Mouse (Mus musculus) neural tube, embryonic 11.5 days (tissue): ENCODE results near the gene Eid2. TPM values are rescaled to one million over a fixed set of nuclear protein-coding genes. Genes with fewer than 3 reads are reported as not detected.

Experiments
- ATAC-seq: fragments of 200-750 bp; cut with Nextera tagmentation; 2 replicates; pipeline ENCODE4 v1.8.0; 2017; ENCODE audit warnings: moderate number of reproducible peaks, mild to moderate bottlenecking, moderate TSS enrichment, moderate library complexity; ENCODE audit not compliant: insufficient read depth, low FRiP score, low TSS enrichment
- DNase-seq: peaks from one replicate; pipeline ENCODE4 v3.0.0-alpha.2; 2015; ENCODE audit warnings: low spot score
- H3K27ac ChIP-seq: fragments of 300-500 bp; sonication (generic); 2 replicates; pipeline ENCODE4 v1.5.1; 2014; ENCODE audit warnings: low read depth, mild to moderate bottlenecking, low read length
- H3K27me3 ChIP-seq: fragments of 300-500 bp; sonication (generic); 2 replicates; pipeline ENCODE4 v1.6.1; 2014; ENCODE audit warnings: mild to moderate bottlenecking, low read length, mixed read lengths; ENCODE audit not compliant: control insufficient read depth, insufficient read depth
- H3K36me3 ChIP-seq: fragments of 300-500 bp; sonication (generic); 2 replicates; pipeline ENCODE4 v1.6.1; 2014; ENCODE audit warnings: mild to moderate bottlenecking, low read length, moderate library complexity, mixed read lengths; ENCODE audit not compliant: control insufficient read depth, insufficient read depth
- H3K4me1 ChIP-seq: fragments of 300-500 bp; sonication (generic); 2 replicates; pipeline ENCODE4 v1.6.1; 2014; ENCODE audit warnings: low read length, mixed read lengths; ENCODE audit not compliant: control insufficient read depth, insufficient read depth
- H3K4me2 ChIP-seq: fragments of 300-500 bp; sonication (generic); 2 replicates; pipeline ENCODE4 v1.6.1; 2014; ENCODE audit warnings: low read depth, mild to moderate bottlenecking, moderate library complexity
- H3K4me3 ChIP-seq: fragments of 300-500 bp; sonication (generic); 2 replicates; pipeline ENCODE4 v1.5.1; 2014; ENCODE audit warnings: low read depth, low read length
- H3K9ac ChIP-seq: fragments of 300-500 bp; sonication (generic); 2 replicates; pipeline ENCODE4 v1.6.1; 2014; ENCODE audit warnings: mild to moderate bottlenecking, low read length
- H3K9me3 ChIP-seq: fragments of 300-500 bp; sonication (generic); 2 replicates; pipeline ENCODE4 v1.6.1; 2016; ENCODE audit warnings: low read length; ENCODE audit not compliant: control insufficient read depth
- WGBS: fragments of 180-500 bp; shearing (Covaris S2); extraction: QIAGEN DNeasy Blood & Tissue Kit; methylation state at CpG from one replicate; pipeline ENCODE4 v1.1.7; 2014; 5-methylcytosine and 5-hydroxymethylcytosine counted together
- polyA plus RNA-seq: library from polyadenylated mRNA; unstranded; fragments of >200 nt; fragmentation: Nextera tagmentation; extraction: Ambion mirVana; gene quantifications from 2 replicates; pipeline ENCODE4 v1.2.1, GENCODE M21; 2014

Eid2 gene
- polyA plus RNA-seq, 1 experiment from 2014 or later: 18.3 TPM

DNA sequence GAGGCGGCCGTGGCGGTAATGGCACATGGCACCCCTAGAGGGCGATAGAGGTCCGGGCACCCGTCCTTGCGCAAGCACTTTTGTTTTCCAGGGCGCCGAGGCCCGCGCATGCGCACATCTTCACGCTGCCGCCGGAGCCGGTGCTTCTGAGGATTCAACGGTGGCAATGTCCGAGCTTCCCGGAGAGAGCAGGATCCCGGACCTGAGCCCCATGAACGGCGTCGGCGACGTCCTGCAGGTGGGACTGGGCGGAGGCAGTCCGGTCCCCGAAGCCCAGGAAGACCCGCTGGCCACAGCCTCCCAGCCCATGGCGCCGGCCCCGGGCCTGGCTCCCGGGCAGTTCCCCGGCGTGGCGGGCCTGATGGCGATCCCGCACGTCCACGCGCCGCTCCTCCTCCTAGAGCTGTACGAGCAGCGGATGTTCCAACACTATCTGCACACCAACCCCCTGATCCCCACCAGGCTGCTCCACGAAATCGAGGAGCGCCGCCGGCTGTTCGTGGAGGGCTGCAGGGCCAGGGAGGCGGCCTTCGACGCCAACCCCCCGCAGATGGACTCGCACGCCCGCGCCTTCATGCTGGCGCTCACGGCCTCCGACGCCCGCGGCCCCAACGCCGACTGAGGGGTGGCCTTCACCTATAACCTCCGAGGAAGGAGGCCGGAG lies 10.1 kb downstream of the Eid2 start, which contains the start of gene Eid2b:
Gene Eid2b, plus strand, starts transcription at position 125 of the 664 bp plus-strand sequence.
- Histone ChIP-seq H3K4me2 (peak within 1 kb of the TSS; percentile 72), H3K4me3 (peak within 1 kb of the TSS; percentile 64), H3K9ac (peak within 1 kb of the TSS; percentile 94), H3K4me1 (no peaks in the 10 kb centered on the region), H3K27me3 (no peaks in the 10 kb centered on the region), H3K9me3 (no peaks in the 10 kb centered on the region), H3K36me3 (no peaks in the 10 kb centered on the region), H3K27ac (peak within 1 kb of the TSS; percentile 68)
- ATAC-seq: peak; percentile 69
- DNase-seq: peak; percentile 96
- 2% methylated on average over 68 of the region's 68 CpGs for WGBS

DNA sequence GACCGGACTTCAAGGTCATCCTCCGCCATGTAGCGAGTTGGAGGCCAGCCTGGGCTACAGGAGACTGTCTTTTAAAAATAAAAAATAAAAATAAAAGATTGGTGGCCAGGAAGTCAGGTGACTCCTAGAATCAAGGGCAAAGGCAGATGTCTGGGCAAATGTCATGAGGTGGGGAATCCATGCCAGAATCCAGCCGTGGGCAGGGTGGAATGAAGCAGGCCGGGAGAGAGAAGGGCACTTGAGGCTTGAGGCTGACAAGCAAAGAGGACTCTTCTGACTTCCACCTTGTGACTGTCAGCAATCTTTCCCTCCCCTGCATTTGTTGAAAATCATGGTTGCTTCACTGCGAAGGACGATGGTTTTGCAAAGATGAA lies 10.6 kb downstream of the Eid2 start:
- WGBS: 85% methylated on average over 7 of the region's 7 CpGs
- Histone ChIP-seq H3K9me3 (no peaks in the 10 kb centered on the region), H3K27me3 (no peaks in the 10 kb centered on the region), H3K9ac (peak overlapping the region; percentile 94), H3K4me2 (peak overlapping the region; percentile 72), H3K27ac (no peak overlapping the region; the same call in 1 of the 2 replicates), H3K36me3 (no peaks in the 10 kb centered on the region), H3K4me3 (peak overlapping the region; percentile 64), H3K4me1 (no peaks in the 10 kb centered on the region)
- ATAC-seq (no peak), DNase-seq (no peak)

DNA sequence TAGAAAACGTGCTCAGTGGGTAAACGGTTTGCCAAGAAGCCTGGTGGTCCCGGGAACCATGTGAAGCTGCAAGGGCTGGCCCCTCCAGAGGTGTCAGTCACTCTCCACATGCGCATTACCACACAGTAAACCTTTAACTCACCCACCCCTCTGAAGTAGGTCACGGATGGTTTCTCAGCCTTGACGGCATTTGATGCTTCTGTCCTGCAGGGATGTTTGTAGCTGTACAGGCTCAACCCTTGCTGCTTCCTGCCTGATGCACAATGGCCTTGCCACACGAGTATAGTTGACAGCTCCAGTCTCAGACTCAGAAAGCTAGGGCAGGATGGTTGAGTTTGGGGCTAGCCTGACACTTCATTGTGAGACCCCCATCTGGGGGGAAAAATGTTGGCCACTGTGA lies 12.9 kb downstream of the Eid2 start:
- no peak overlapping the region for H3K9ac ChIP-seq
- H3K4me2 ChIP-seq: no peak overlapping the region
- ATAC-seq (no peak), DNase-seq (no peak)
- WGBS: 80% methylated on average over 7 of the region's 7 CpGs
- H3K4me3 ChIP-seq: no peak overlapping the region
- H3K27me3 ChIP-seq: no peaks in the 10 kb centered on the region
- H3K4me1 ChIP-seq: no peaks in the 10 kb centered on the region
- H3K9me3 ChIP-seq: no peaks in the 10 kb centered on the region
- H3K36me3 ChIP-seq: no peaks in the 10 kb centered on the region
- H3K27ac ChIP-seq: no peak overlapping the region

DNA sequence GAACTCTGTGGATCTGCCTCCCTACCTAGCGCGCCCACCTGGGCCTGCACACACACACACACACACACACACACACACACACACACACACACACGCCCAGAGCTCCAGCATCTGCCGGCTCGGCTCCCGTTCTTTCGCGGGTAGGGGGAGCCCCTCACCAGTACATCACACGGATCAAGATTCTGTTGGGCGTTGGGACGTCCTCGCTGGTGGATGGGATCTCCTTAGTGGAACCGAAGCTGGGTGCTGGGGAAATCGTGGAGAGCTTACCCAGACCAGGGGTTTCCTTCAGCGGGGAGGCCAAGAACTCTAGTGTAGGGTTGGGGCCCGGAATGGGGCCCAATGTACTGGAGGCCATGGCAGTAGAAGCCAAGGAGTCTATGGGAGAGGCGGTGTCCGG lies 22.5 kb downstream of the Eid2 start:
- H3K4me1 ChIP-seq: peaks cover 9% of the 10 kb centered on the region
- peak overlapping the region; percentile 44 for H3K4me2 ChIP-seq
- peak overlapping the region; percentile 41 for H3K9ac ChIP-seq
- no peaks in the 10 kb centered on the region for H3K9me3 ChIP-seq
- peaks cover 31% of the 10 kb centered on the region for H3K27me3 ChIP-seq
- WGBS: 2% methylated on average over 17 of the region's 18 CpGs
- ATAC-seq: peak; percentile 24; the same call in 1 of the 2 replicates
- H3K36me3 ChIP-seq: no peaks in the 10 kb centered on the region
- H3K27ac ChIP-seq: no peak overlapping the region
- H3K4me3 ChIP-seq: peak overlapping the region; percentile 20
- DNase-seq: peak; percentile 64

DNA sequence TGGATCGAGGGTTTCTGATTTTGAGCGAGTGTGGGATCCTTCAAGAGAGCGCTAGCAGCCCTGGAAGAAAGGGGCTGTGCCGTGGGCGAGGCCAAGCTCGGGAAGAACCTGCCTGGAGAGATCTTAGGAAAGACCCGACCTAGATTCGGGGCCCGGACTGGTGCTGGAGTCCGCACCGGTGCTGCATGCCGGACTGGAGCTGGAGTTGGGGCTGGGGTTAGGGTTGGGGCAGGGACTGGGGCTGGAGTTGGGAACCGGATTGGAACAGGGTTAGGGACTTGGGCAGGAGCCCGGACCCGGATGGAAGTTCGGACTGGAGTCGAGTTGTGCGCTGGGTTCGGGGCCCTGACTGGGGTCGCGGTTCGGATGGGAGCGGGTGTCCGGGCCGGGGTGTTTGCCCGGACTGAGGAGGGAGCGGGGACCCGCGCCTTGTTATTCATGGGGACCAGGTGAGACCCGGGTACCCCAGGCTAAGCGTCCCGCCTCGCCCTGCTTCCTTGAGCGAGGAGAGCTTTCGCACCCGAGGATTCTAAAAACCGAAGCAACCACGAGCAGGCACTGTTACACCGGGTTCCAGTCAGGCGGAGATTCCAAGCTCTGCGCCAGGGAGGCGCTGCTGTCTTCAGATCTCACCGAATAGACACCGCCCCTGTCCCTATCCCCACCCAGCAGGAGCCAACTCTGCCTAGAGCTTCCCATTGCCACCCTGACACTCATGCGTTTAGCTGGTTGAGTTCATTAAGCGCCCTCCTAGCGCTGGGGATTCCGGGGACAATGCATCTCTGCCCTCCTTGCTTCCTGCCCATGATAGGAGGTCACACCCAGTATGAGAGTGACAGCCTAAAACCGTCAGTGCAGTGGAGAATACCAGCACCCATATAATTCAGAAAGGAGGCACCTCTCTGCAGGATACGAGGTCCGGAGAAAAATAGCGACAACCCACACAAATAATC lies 23.2 kb downstream of the Eid2 start, which contains the start of gene Selenov:
Gene Selenov, minus strand, starts transcription at position 549 of the 953 bp plus-strand sequence.
- peaks cover 31% of the 10 kb centered on the region for H3K27me3 ChIP-seq

DNA sequence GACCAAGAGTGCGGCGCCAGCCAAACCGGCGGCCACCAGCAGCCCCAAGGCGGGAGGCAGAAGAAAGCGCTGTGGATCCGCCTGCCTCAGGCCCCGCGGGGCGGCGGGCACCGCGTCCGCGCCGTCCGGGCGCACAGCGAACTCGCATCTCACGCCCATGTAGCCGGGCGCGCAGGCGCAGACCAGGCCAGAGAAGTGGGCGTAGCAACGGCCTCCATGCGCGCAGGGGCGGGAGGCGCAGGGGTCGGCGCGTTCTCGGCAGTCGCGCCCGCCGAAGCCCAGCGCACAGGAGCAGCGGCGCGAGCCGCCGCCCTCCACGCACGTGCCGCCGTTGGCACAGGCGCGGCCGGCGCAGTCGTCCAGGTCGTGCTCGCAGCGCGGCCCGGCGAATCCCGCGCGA lies 26.8 kb downstream of the Eid2 start:
- no peak overlapping the region for H3K27ac ChIP-seq

More for the DNA sequence above, 23.2 kb downstream of the Eid2 start, which contains the start of gene Selenov:
- Histone ChIP-seq H3K9me3 (no peaks in the 10 kb centered on the region), H3K36me3 (no peaks in the 10 kb centered on the region), H3K4me1 (peaks cover 9% of the 10 kb centered on the region), H3K4me2 (peak within 1 kb of the TSS; percentile 44), H3K9ac (peak within 1 kb of the TSS; percentile 41), H3K27ac (no peak within 1 kb of the TSS), H3K4me3 (peak within 1 kb of the TSS; percentile 20)
- ATAC-seq: peak; percentile 25; the same call in 1 of the 2 replicates
- peak; percentile 61 for DNase-seq
- WGBS: 2% methylated on average over 49 of the region's 52 CpGs

DNA sequence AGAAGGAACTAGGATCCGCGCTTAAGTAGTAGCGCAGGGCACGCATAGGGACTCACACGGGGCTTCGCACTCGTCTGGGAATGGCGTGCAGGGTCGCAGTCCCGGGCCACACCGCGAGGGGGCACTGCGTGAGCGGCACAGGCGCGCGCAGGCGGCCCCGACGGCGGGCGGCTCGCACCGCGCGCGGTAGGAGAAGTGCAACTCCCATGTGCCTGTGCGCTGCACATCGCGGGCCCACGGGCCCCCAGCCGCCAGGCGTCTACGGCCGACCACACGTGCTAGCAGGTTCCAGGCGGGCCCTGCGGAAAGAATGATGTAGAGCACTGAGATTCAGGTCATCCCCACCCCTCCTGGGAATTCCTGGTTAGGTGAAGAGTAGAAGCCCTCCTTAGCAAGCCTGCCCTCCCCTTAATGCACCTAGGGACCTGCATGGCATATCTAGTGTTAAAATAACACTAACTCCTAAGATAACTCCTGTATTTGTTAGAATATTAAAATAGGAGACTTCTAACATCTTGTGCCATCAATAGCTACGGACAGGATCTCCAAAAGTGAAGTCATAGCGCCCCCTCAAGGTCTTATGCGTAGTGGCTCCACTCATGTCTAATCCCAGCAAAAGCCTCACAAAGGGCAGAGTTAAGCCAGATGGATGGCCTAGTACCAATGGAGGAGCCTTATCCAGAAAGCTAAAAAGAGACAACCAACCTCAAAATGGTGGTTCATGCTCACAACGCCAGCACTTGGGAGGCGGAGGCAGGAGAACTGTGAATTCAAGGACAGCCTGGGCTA lies 31.4 kb downstream of the Eid2 start:
- Histone ChIP-seq H3K4me2 (peak overlapping the region; percentile 50), H3K36me3 (no peaks in the 10 kb centered on the region), H3K27me3 (peaks cover 12% of the 10 kb centered on the region), H3K9ac (peak overlapping the region; percentile 39), H3K4me3 (peak overlapping the region; percentile 23), H3K9me3 (no peaks in the 10 kb centered on the region), H3K27ac (no peak overlapping the region), H3K4me1 (peaks cover 11% of the 10 kb centered on the region)
- ATAC-seq (no peak; the same call in 1 of the 2 replicates), DNase-seq (peak; percentile 68)
- WGBS: 13% methylated on average over 43 of the region's 43 CpGs

More for the DNA sequence above, 26.8 kb downstream of the Eid2 start:
- peak; percentile 86 for DNase-seq
- 0 out of 2 replicates have a peak, but pooled peaks have one; percentile 22 for ATAC-seq
- Histone ChIP-seq H3K4me2 (peak overlapping the region; percentile 73), H3K4me3 (peak overlapping the region; percentile 39), H3K36me3 (no peaks in the 10 kb centered on the region), H3K27me3 (peaks cover 26% of the 10 kb centered on the region), H3K9me3 (no peaks in the 10 kb centered on the region), H3K4me1 (peaks cover 13% of the 10 kb centered on the region), H3K9ac (peak overlapping the region; percentile 53)
- 2% methylated on average over 50 of the region's 63 CpGs for WGBS
